Mouse (Mus musculus) heart, postnatal 0 days (tissue): ENCODE measurements at regions not wholly inside any gene's neighbourhood (a gene's known extent, or its start where the extent isn't known, plus 50 kb on each side); places are given as distances from the start of the nearest gene placed in this dataset.

Source experiments
- ATAC-seq: fragments of 200-750 bp; cut with Nextera tagmentation; 2 replicates; pipeline ENCODE4 v1.8.0; 2017; ENCODE audit warnings: low read depth, moderate number of reproducible peaks, moderate library complexity; ENCODE audit not compliant: insufficient read depth
- DNase-seq: peaks from one replicate; pipeline ENCODE4 v3.0.0-alpha.2; 2016; ENCODE audit warnings: low spot score
- H3K27ac ChIP-seq: fragments of 300-500 bp; sonication (generic); 2 replicates; pipeline ENCODE4 v1.5.1; 2014; ENCODE audit warnings: low read depth, mild to moderate bottlenecking
- H3K27me3 ChIP-seq: fragments of 300-500 bp; sonication (generic); 2 replicates; pipeline ENCODE4 v1.6.1; 2014; ENCODE audit warnings: low read length, mixed read lengths; ENCODE audit not compliant: control insufficient read depth, insufficient read depth
- H3K36me3 ChIP-seq: fragments of 300-500 bp; sonication (generic); replicated peaks from 2 replicates; pipeline ENCODE4 v1.6.1; 2014; ENCODE audit warnings: low read length, mixed read lengths; ENCODE audit not compliant: control insufficient read depth, insufficient read depth
- H3K4me1 ChIP-seq: fragments of 300-500 bp; sonication (generic); 2 replicates; pipeline ENCODE4 v1.6.1; 2014; ENCODE audit warnings: antibody characterized with exemption; ENCODE audit not compliant: control insufficient read depth, insufficient read depth
- H3K4me2 ChIP-seq: fragments of 300-500 bp; sonication (generic); 2 replicates; pipeline ENCODE4 v1.6.1; 2014; ENCODE audit warnings: low read depth, mild to moderate bottlenecking, low read length, moderate library complexity
- H3K4me3 ChIP-seq: fragments of 300-500 bp; sonication (generic); 2 replicates; pipeline ENCODE4 v1.5.1; 2014; ENCODE audit warnings: low read depth, low read length
- H3K9ac ChIP-seq: fragments of 300-500 bp; sonication (generic); replicated peaks from 2 replicates; pipeline ENCODE4 v1.6.1; 2014; ENCODE audit warnings: low read depth, low read length, mixed read lengths
- H3K9me3 ChIP-seq: fragments of 300-500 bp; sonication (generic); replicated peaks from 2 replicates; pipeline ENCODE4 v1.6.1; 2016; ENCODE audit warnings: low read length; ENCODE audit not compliant: control insufficient read depth
- CTCF ChIP-seq: IDR thresholded peaks from 2 replicates; pipeline ENCODE4 v1.5.1; 2016; ENCODE audit warnings: antibody characterized with exemption, control low read depth, low read depth
- EP300 ChIP-seq: IDR thresholded peaks from 2 replicates; pipeline ENCODE4 v1.6.1; 2016; ENCODE audit warnings: antibody characterized with exemption, low read depth
- WGBS: fragments of 180-500 bp; shearing (Covaris S2); extraction: QIAGEN DNeasy Blood & Tissue Kit; methylation state at CpG from one replicate; pipeline ENCODE4 v1.1.7; 2014; 5-methylcytosine and 5-hydroxymethylcytosine counted together

GRCm38 (mm10) chr13:6165916-6166315 lies 304.6 kb downstream of the Klf6 start:
- H3K9ac ChIP-seq = no peak overlapping the region
- H3K4me1 ChIP-seq = 0 out of 2 replicates have a peak, but pooled peaks cover 4% of the 10 kb centered on the region
- DNase-seq (no peak), ATAC-seq (no peak)
- H3K9me3 ChIP-seq = no peaks in the 10 kb centered on the region
- 77% methylated on average over 4 of the region's 4 CpGs for WGBS
- H3K4me3 ChIP-seq = no peak overlapping the region
- H3K4me2 ChIP-seq = no peak overlapping the region
- H3K27ac ChIP-seq = no peak overlapping the region
- no peak for TF ChIP-seq CTCF
- no peak for TF ChIP-seq EP300
- H3K27me3 ChIP-seq = no peaks in the 10 kb centered on the region
- H3K36me3 ChIP-seq = no peaks in the 10 kb centered on the region

- Histone ChIP-seq H3K27ac (no peak overlapping the region), H3K4me1 (0 out of 2 replicates have a peak, but pooled peaks cover 4% of the 10 kb centered on the region), H3K4me3 (no peak overlapping the region), H3K27me3 (no peaks in the 10 kb centered on the region), H3K36me3 (no peaks in the 10 kb centered on the region), H3K9me3 (no peaks in the 10 kb centered on the region), H3K4me2 (no peak overlapping the region), H3K9ac (no peak overlapping the region)
- DNase-seq = peak; percentile 50
- WGBS = 33% methylated on average over 1 of the region's 1 CpGs
- no peak for ATAC-seq
- TF ChIP-seq CTCF = no peak
- TF ChIP-seq EP300 = no peak
Observed at GRCm38 (mm10) chr13:6167055-6167761, 305.9 kb downstream of the Klf6 start.

GRCm38 (mm10) chr13:6173095-6173494 lies 311.8 kb downstream of the Klf6 start:
- Histone ChIP-seq H3K9me3 (no peaks in the 10 kb centered on the region), H3K27ac (no peak overlapping the region), H3K9ac (no peak overlapping the region), H3K4me2 (no peak overlapping the region), H3K4me3 (no peak overlapping the region), H3K27me3 (no peaks in the 10 kb centered on the region), H3K4me1 (no peaks in the 10 kb centered on the region), H3K36me3 (no peaks in the 10 kb centered on the region)
- DNase-seq (no peak), ATAC-seq (no peak)
- no peak for TF ChIP-seq EP300
- no peak for TF ChIP-seq CTCF

- DNase-seq (no peak), ATAC-seq (no peak)
- H3K27me3 ChIP-seq = no peaks in the 10 kb centered on the region
- TF ChIP-seq CTCF (no peak), EP300 (no peak)
- no peak overlapping the region for H3K27ac ChIP-seq
- WGBS = 70% methylated on average over 9 of the region's 9 CpGs
- H3K9ac ChIP-seq = no peak overlapping the region
- no peak overlapping the region for H3K4me3 ChIP-seq
- H3K4me2 ChIP-seq = no peak overlapping the region
- H3K9me3 ChIP-seq = no peaks in the 10 kb centered on the region
- no peaks in the 10 kb centered on the region for H3K4me1 ChIP-seq
- H3K36me3 ChIP-seq = no peaks in the 10 kb centered on the region
Observed at GRCm38 (mm10) chr13:6178362-6179070, 317.2 kb downstream of the Klf6 start.

GRCm38 (mm10) chr13:6189133-6189532 lies 327.9 kb downstream of the Klf6 start:
- Histone ChIP-seq H3K4me1 (no peaks in the 10 kb centered on the region; the same call in none of the 2 replicates), H3K27me3 (no peaks in the 10 kb centered on the region), H3K36me3 (no peaks in the 10 kb centered on the region), H3K9ac (no peak overlapping the region), H3K9me3 (no peaks in the 10 kb centered on the region), H3K4me3 (no peak overlapping the region), H3K4me2 (no peak overlapping the region), H3K27ac (no peak overlapping the region)
- DNase-seq (no peak), ATAC-seq (no peak)
- WGBS = 76% methylated on average over 3 of the region's 3 CpGs
- TF ChIP-seq CTCF (no peak), EP300 (no peak)
